Mouse (Mus musculus): Measurements from ENCODE around the gene Mylip.
A peak's percentile ranks its signal among the peaks of the same experiment; 100 is the strongest.

Gene Mylip

GRCm38 (mm10) chr13:45429239-45429638, 39.7 kb downstream of the Mylip start:
- DNase-seq (ENCODE audit: low read depth, low spot score), result no peak

GRCm38 (mm10) chr13:45437134-45437533, 47.6 kb downstream of the Mylip start:
- DNase-seq (ENCODE audit: low read depth, low spot score), result no peak

GRCm38 (mm10) chr13:45438853-45439252, 49.3 kb downstream of the Mylip start:
- DNase-seq (ENCODE audit: low read depth, low spot score), result no peak

GRCm38 (mm10) chr13:45440226-45440625, 50.7 kb downstream of the Mylip start:
- DNase-seq (ENCODE audit: low read depth, low spot score), result no peak

GRCm38 (mm10) chr13:45442451-45442850, 52.9 kb downstream of the Mylip start:
- DNase-seq (ENCODE audit: low read depth, low spot score), result peak; percentile 40

GRCm38 (mm10) chr13:45442918-45443535, 53.5 kb downstream of the Mylip start:
- no peak for DNase-seq (ENCODE audit: low read depth, low spot score)

- no peak for DNase-seq (ENCODE audit: low read depth, low spot score)
Observed at GRCm38 (mm10) chr13:45444220-45444619, 54.7 kb downstream of the Mylip start.

- no peak for DNase-seq (ENCODE audit: low read depth, low spot score)
Observed at GRCm38 (mm10) chr13:45444652-45445051, 55.1 kb downstream of the Mylip start.

- peak; percentile 17 for DNase-seq (ENCODE audit: low read depth, low spot score)
Observed at GRCm38 (mm10) chr13:45446636-45447035, 57.1 kb downstream of the Mylip start.

GRCm38 (mm10) chr13:45452437-45452836, 62.9 kb downstream of the Mylip start:
- no peak for DNase-seq (ENCODE audit: low read depth, low spot score)

- DNase-seq (ENCODE audit: low read depth, low spot score), result no peak
Observed at GRCm38 (mm10) chr13:45453033-45453432, 63.5 kb downstream of the Mylip start.

GRCm38 (mm10) chr13:45454044-45454443, 64.5 kb downstream of the Mylip start:
- DNase-seq (ENCODE audit: low read depth, low spot score), result no peak

GRCm38 (mm10) chr13:45454641-45455040, 65.1 kb downstream of the Mylip start:
- no peak for DNase-seq (ENCODE audit: low read depth, low spot score)

- no peak for DNase-seq (ENCODE audit: low read depth, low spot score)
Observed at GRCm38 (mm10) chr13:45455108-45455861, 65.7 kb downstream of the Mylip start.

GRCm38 (mm10) chr13:45455862-45456192, 66.3 kb downstream of the Mylip start:
- DNase-seq (ENCODE audit: low read depth, low spot score), result no peak

GRCm38 (mm10) chr13:45457459-45457858, 67.9 kb downstream of the Mylip start:
- DNase-seq (ENCODE audit: low read depth, low spot score), result no peak

- DNase-seq (ENCODE audit: low read depth, low spot score), result no peak
Observed at GRCm38 (mm10) chr13:45460177-45460576, 70.6 kb downstream of the Mylip start.

- DNase-seq (ENCODE audit: low read depth, low spot score), result no peak
Observed at GRCm38 (mm10) chr13:45461370-45461958, 71.9 kb downstream of the Mylip start.
